Mouse (Mus musculus) neural tube, embryonic 15.5 days (tissue): ENCODE measurements around the gene Gm43064. TPM values are rescaled to one million over a fixed set of nuclear protein-coding genes. Genes with fewer than 3 reads are reported as not detected.

Source experiments
- polyA plus RNA-seq: library from polyadenylated mRNA; unstranded; fragments of >200 nt; fragmentation: Nextera tagmentation; extraction: Ambion mirVana; gene quantifications from 2 replicates; pipeline ENCODE4 v1.2.1, GENCODE M21; 2015

Gm43064 gene
- polyA plus RNA-seq, 1 experiment from 2014 or later = not detected

Other genes with a start within 250 kb of the Gm43064 start
- 11.8 and 14.1 TPM in 2 replicates for gene Syt6, start 234.3 kb upstream of the Gm43064 start, polyA plus RNA-seq
- 0.14 and 0.17 TPM in 2 replicates for gene Atg4a-ps, start 163.5 kb upstream of the Gm43064 start, polyA plus RNA-seq
- 15.5 and 20.9 TPM in 2 replicates for gene Olfml3, start 71.6 kb upstream of the Gm43064 start, polyA plus RNA-seq
- not detected in 2 replicates for gene Gm10964, start 70.2 kb upstream of the Gm43064 start, polyA plus RNA-seq
- gene Hipk1, start 18.0 kb upstream of the Gm43064 start, polyA plus RNA-seq = 8.6 and 10.2 TPM in 2 replicates
- gene Dclre1b, start 129 bp upstream of the Gm43064 start, polyA plus RNA-seq = 18.5 and 20.6 TPM in 2 replicates
- gene Ap4b1, start 53 bp upstream of the Gm43064 start, polyA plus RNA-seq = 21.9 and 24.6 TPM in 2 replicates
- gene Bcl2l15, start 23.0 kb downstream of the Gm43064 start, polyA plus RNA-seq = 0.26 and 0.33 TPM in 2 replicates
- gene Ptpn22, start 50.2 kb downstream of the Gm43064 start, polyA plus RNA-seq = 0.33 and 5.6 TPM in 2 replicates
- 17.3 and 18.7 TPM in 2 replicates for gene Rsbn1, start 104.5 kb downstream of the Gm43064 start, polyA plus RNA-seq
- gene Phtf1, start 158.5 kb downstream of the Gm43064 start, polyA plus RNA-seq = 21.8 and 22.8 TPM in 2 replicates